Mouse (Mus musculus): Measurements from ENCODE around the gene Pikfyve.

- TF ChIP-seq GATA1 (IDR thresholded peaks at IDR 0.05; ENCODE audit: low read length) (no peak), TAL1 (IDR thresholded peaks at IDR 0.05; ENCODE audit: low read length) (no peak)
Observed at GRCm38 (mm10) chr1:65146601-65147000, 39.9 kb upstream of the Pikfyve start.

Data from erythroblast, embryonic 14.5 days (primary cell).